Mouse (Mus musculus) myocyte (in vitro differentiated cells): ENCODE data around the gene Dram1.

ENCODE experiments used
- CEBPB ChIP-seq: IDR thresholded peaks from 2 replicates; pipeline ENCODE4 v1.6.1; 2011; ENCODE audit warnings: mild to moderate bottlenecking, moderate library complexity; ENCODE audit not compliant: poor library complexity, insufficient read depth, severe bottlenecking
- MAX ChIP-seq: IDR thresholded peaks from one replicate; pipeline ENCODE4 v1.6.1; 2011; ENCODE audit warnings: low read depth, mild to moderate bottlenecking, control low read depth
- MYOD1 ChIP-seq, 3 experiments: IDR thresholded peaks; one replicate each; pipeline ENCODE4 v1.6.1; 2011; ENCODE audit warnings: control low read depth in 2 of 3, low read depth in 2 of 3, mild to moderate bottlenecking in 2 of 3, moderate library complexity in 1 of 3; ENCODE audit not compliant: insufficient read length in 2 of 3, control insufficient read depth in 1 of 3
- MYOG ChIP-seq, 3 experiments: IDR thresholded peaks; one replicate each; pipeline ENCODE4 v1.6.1; 2011; ENCODE audit warnings: control low read depth in 2 of 3, low read depth in 2 of 3, mild to moderate bottlenecking in 2 of 3; ENCODE audit not compliant: insufficient read length in 2 of 3, control insufficient read depth in 1 of 3, insufficient read depth in 1 of 3
- POLR2A ChIP-seq: IDR thresholded peaks from one replicate; pipeline ENCODE4 v1.6.1; 2011; ENCODE audit warnings: low read depth, mild to moderate bottlenecking, control low read depth, moderate library complexity; ENCODE audit not compliant: insufficient read length
- POLR2AphosphoS2 ChIP-seq: IDR thresholded peaks from one replicate; pipeline ENCODE4 v1.6.1; 2011; ENCODE audit warnings: low read depth, control low read depth; ENCODE audit not compliant: insufficient read length
- REST ChIP-seq: IDR thresholded peaks from one replicate; pipeline ENCODE4 v1.6.1; 2011; ENCODE audit warnings: mild to moderate bottlenecking, control low read depth, moderate library complexity; ENCODE audit not compliant: insufficient read depth, insufficient read length
- TCF12 ChIP-seq: IDR thresholded peaks from one replicate; pipeline ENCODE4 v1.6.1; 2011; ENCODE audit warnings: mild to moderate bottlenecking, control low read depth; ENCODE audit not compliant: poor library complexity, insufficient read depth, severe bottlenecking
- TCF3 ChIP-seq: IDR thresholded peaks from one replicate; pipeline ENCODE4 v1.6.1; 2011; ENCODE audit warnings: low read depth, control low read depth; ENCODE audit not compliant: insufficient read length
- USF1 ChIP-seq: IDR thresholded peaks from one replicate; pipeline ENCODE4 v1.6.1; 2011; ENCODE audit warnings: low read depth, mild to moderate bottlenecking, control low read depth, moderate library complexity

DNA sequence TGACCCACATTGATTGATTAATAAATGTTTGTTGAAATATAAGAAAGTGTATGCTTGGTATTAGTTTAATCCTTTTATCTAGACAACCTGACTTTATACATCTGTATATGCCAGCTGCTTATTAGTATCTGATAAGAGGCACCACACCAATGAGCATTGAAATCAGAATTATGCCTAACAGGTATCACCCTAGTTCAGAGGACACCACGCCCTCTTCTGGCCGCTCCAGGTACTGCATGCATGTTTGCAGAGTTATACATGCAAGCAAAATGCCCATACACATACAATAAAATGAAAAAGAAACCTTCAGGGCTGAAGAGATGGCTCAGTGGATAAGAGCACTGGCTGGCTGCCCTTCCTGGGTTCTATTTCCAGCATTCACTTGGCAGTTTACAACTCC lies 7.1 kb downstream of the Dram1 start:
- TF ChIP-seq USF1 (no peak), POLR2A (no peak), MAX (no peak), TCF12 (no peak), TCF3 (no peak), REST (no peak), MYOD1 (IDR thresholded peaks at IDR 0.05; ENCODE audit: control insufficient read depth in 1 of 3, insufficient read length in 2 of 3, low read depth in 2 of 3) (no peak), CEBPB (no peak), MYOG (IDR thresholded peaks at IDR 0.05; ENCODE audit: control insufficient read depth in 1 of 3, insufficient read depth in 1 of 3, insufficient read length in 2 of 3, low read depth in 2 of 3) (no peak), POLR2AphosphoS2 (no peak)
